Mouse (Mus musculus) megakaryocyte, embryonic 14.5 days (primary cell): ENCODE measurements around the gene Chil1.

Source experiments
- FLI1 ChIP-seq: IDR thresholded peaks from 2 replicates; pipeline ENCODE4 v1.6.1; 2012; ENCODE audit warnings: low read length, inconsistent platforms, mixed read lengths
- GATA1 ChIP-seq: IDR thresholded peaks from 3 replicates; pipeline ENCODE4 v1.6.1; 2012; ENCODE audit warnings: mixed read lengths, low read length, inconsistent platforms, borderline replicate concordance

- TF ChIP-seq FLI1 (no peak), GATA1 (no peak)
These were observed 13.6 kb downstream of the Chil1 start for GRCm38 (mm10) chr1:134195571-134195970.
